Mouse (Mus musculus): ENCODE measurements around the gene Clmn. TPM values are rescaled to one million over a fixed set of nuclear protein-coding genes. Genes with fewer than 3 reads are reported as not detected.

Clmn gene
- total and polyA plus RNA-seq, 3 experiments: not detected

DNA sequence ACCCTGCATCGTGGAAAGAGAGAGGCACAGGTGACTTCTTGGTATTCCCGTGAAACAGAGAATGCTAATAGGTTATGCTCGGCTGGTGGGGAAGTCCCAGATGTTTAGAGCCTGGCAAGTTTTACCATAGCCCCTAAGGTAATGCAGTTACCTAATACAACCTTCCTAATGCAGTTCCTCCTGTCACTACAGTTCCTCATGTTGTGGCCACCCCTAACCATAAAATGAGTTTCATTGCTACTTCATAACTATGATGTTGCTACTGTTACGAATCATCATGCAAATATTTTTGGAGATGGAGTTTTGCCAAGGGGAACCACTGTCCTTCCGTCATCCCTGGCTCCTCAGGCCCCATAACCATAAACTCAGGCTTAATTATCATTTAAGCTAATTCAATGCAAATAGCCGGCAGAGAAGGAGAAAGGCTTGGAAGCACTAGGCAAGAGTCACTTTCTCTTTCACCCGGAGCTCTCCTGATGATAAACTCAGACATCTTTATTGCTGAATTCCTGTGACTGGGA is 53.9 kb downstream of the Clmn start:
- Histone ChIP-seq H3K27ac (ENCODE audit: control insufficient read depth, low read depth, low read length) (no peak overlapping the region), H3K79me2 (ENCODE audit: control insufficient read depth, insufficient read depth, low read length, poor library complexity) (no peaks in the 10 kb centered on the region), H3K9me3 (replicated peaks; ENCODE audit: insufficient read depth, low read length) (no peaks in the 10 kb centered on the region), H3K9ac (ENCODE audit: control insufficient read depth, low read depth, low read length, poor library complexity, severe bottlenecking) (no peak overlapping the region), H3K4me3 (ENCODE audit: control insufficient read depth in 1 of 2, insufficient read depth in 1 of 2, low read depth in 2 of 2, low read length in 2 of 2) (peak overlapping the region in 1 of 2 experiments; percentile 8; a peak in 1 of 4 replicates), H3K27me3 (ENCODE audit: control insufficient read depth in 1 of 2, insufficient read depth in 2 of 2, low read length in 2 of 2) (no peaks in the 10 kb centered on the region), H3K36me3 (ENCODE audit: control insufficient read depth in 1 of 2, insufficient read depth in 2 of 2, low read length in 2 of 2) (no peaks in the 10 kb centered on the region), H3K4me1 (ENCODE audit: control insufficient read depth in 1 of 2, insufficient read depth in 2 of 2, low read length in 2 of 2) (no peaks in the 10 kb centered on the region)
- no peak for TF ChIP-seq CHD1 (IDR thresholded peaks at IDR 0.05; ENCODE audit: low read depth, low read length)
- TF ChIP-seq GATA1 (IDR thresholded peaks at IDR 0.05; ENCODE audit: low read depth, low read length): no peak
- no peak for TF ChIP-seq NELFE (IDR thresholded peaks at IDR 0.05; ENCODE audit: low read depth, low read length)
- no peak for TF ChIP-seq BHLHE40 (IDR thresholded peaks at IDR 0.05; ENCODE audit: borderline replicate concordance, low read depth, low read length)
- TF ChIP-seq MYC (IDR thresholded peaks at IDR 0.05; ENCODE audit: low read depth, low read length): no peak
- TF ChIP-seq ZC3H11A (IDR thresholded peaks at IDR 0.05; ENCODE audit: low read depth, low read length): no peak
- no peak for TF ChIP-seq MAZ (IDR thresholded peaks at IDR 0.05; ENCODE audit: low read depth, low read length)
- TF ChIP-seq SIN3A (IDR thresholded peaks at IDR 0.05; ENCODE audit: low read length): no peak
- TF ChIP-seq TCF12 (IDR thresholded peaks at IDR 0.05; ENCODE audit: low read depth, low read length): no peak
- TF ChIP-seq ZMIZ1 (IDR thresholded peaks at IDR 0.05; ENCODE audit: low read depth, low read length): no peak
- TF ChIP-seq CTCF (IDR thresholded peaks at IDR 0.05 in 2 of 3, conservative IDR thresholded peaks at IDR 0.05 in 1 of 3; ENCODE audit: control insufficient read depth in 1 of 3, insufficient read depth in 1 of 3, low read depth in 2 of 3, low read length in 3 of 3, poor library complexity in 1 of 3, severe bottlenecking in 1 of 3): no peak
- TF ChIP-seq ZKSCAN1 (IDR thresholded peaks at IDR 0.05; ENCODE audit: low read depth, low read length): no peak
- no peak for TF ChIP-seq KAT2A (conservative IDR thresholded peaks at IDR 0.05; ENCODE audit: low read depth, low read length)
- TF ChIP-seq TAL1 (IDR thresholded peaks at IDR 0.05; ENCODE audit: low read length): no peak
- TF ChIP-seq HCFC1 (IDR thresholded peaks at IDR 0.05; ENCODE audit: low read depth, low read length): no peak
- no peak for TF ChIP-seq UBTF (IDR thresholded peaks at IDR 0.05; ENCODE audit: borderline replicate concordance, insufficient read depth, low read depth, low read length)
- no peak for TF ChIP-seq NRF1 (IDR thresholded peaks at IDR 0.05; ENCODE audit: insufficient read depth, low read depth, low read length, poor library complexity, severe bottlenecking)
- no peak for TF ChIP-seq ELF1 (IDR thresholded peaks at IDR 0.05; ENCODE audit: low read depth, low read length)
- TF ChIP-seq ZNF384 (IDR thresholded peaks at IDR 0.05; ENCODE audit: low read depth, low read length): no peak
- DNase-seq (ENCODE audit: low read depth, low spot score): no peak

DNA sequence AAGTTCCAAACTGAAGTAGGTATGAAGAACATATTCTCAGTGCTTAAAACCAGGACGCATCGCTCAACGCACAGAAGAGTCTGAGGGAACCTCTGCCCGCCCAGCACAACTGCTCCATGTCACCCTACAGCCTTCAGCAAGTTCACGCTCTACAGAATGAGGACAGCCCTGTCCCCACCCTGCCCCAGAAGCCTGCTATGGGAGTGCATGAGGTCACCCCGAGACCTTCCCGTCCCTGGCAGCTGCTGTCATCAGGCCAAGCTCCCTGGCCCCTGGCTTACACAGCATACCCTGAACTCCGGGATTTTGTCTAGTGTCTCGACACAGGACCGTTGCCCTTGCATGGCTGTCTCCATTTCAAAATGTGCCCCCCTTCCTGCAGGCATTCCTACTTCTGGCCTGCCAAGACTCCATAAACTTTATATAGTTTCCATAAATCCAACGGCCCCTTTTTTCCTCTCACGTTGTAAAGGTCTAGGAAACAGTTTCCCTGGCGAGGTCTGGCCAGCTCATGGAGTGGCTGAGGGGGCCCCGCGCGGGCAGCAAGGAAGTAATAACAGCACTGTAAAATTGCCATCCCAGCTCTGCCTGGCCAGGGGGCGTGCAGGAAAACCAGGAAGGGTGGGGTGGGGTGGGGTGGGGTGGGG is 56.3 kb downstream of the Clmn start:
- no peak for DNase-seq (ENCODE audit: low read depth, low spot score)
- Histone ChIP-seq H3K36me3 (ENCODE audit: control insufficient read depth in 1 of 2, insufficient read depth in 2 of 2, low read length in 2 of 2) (no peaks in the 10 kb centered on the region), H3K4me1 (ENCODE audit: control insufficient read depth in 1 of 2, insufficient read depth in 2 of 2, low read length in 2 of 2) (no peaks in the 10 kb centered on the region), H3K4me3 (ENCODE audit: control insufficient read depth in 1 of 2, insufficient read depth in 1 of 2, low read depth in 2 of 2, low read length in 2 of 2) (no peak overlapping the region), H3K27ac (ENCODE audit: control insufficient read depth, low read depth, low read length) (no peak overlapping the region), H3K9me3 (replicated peaks; ENCODE audit: insufficient read depth, low read length) (no peaks in the 10 kb centered on the region), H3K79me2 (ENCODE audit: control insufficient read depth, insufficient read depth, low read length, poor library complexity) (no peaks in the 10 kb centered on the region), H3K9ac (ENCODE audit: control insufficient read depth, low read depth, low read length, poor library complexity, severe bottlenecking) (no peak overlapping the region), H3K27me3 (ENCODE audit: control insufficient read depth in 1 of 2, insufficient read depth in 2 of 2, low read length in 2 of 2) (no peaks in the 10 kb centered on the region)
- no peak for TF ChIP-seq ETS1 (IDR thresholded peaks at IDR 0.05; ENCODE audit: low read depth, low read length)
- TF ChIP-seq GATA1 (IDR thresholded peaks at IDR 0.05; ENCODE audit: low read depth, low read length): no peak
- no peak for TF ChIP-seq HCFC1 (IDR thresholded peaks at IDR 0.05; ENCODE audit: low read depth, low read length)
- no peak for TF ChIP-seq POLR2AphosphoS2 (IDR thresholded peaks at IDR 0.05; ENCODE audit: low read length)
